18 mouse cellular contexts compared by ENCODE assay signal in the genomic region with DNA sequence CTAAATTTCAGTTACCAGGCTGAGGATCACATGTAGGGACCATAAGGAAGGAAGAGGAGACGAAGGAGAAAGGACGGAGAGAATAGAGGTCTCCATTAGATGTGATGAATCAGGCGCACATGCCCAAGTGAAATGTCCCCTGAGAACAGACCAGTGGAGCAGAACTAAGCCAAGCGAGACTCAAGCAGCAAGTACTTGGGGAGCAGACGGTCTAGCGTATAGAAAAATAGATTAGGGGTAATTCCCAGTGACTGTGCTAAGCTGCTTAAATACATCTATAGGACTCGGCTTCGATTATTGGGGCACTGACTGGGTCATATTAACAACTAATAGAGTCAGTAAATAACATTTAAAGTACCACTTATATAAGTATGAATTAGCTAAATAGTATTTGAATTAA.
"Had no signal": no experiment of that assay in that cellular context is flagged by ENCODE, and none has a peak within 500 bp of the region (broad histone marks: within the 10 kb centered on the region; RNA-seq: fewer than 3 reads in every experiment).

No protein-coding gene starts in this region.

- H3K9ac ChIP-seq: liver, embryonic 13.5 days; liver, embryonic 15.5 days; lung, embryonic 14.5 days; midbrain, embryonic 13.5 days; midbrain, embryonic 15.5 days; neural tube, embryonic 13.5 days; neural tube, embryonic 15.5 days had no signal

- H3K27me3 ChIP-seq: liver, embryonic 13.5 days; liver, embryonic 15.5 days; midbrain, embryonic 13.5 days; midbrain, embryonic 15.5 days; neural tube, embryonic 13.5 days; neural tube, embryonic 15.5 days had no signal

- DNase-seq: liver, embryonic 13.5 days; lung, adult 18-20 months; lung, embryonic 14.5 days; lung, postnatal 10 days; lung, postnatal 4 days; right cerebral cortex, adult 18-20 months; right cerebral cortex, postnatal 14 days; thymus, adult 18-20 months; thymus, postnatal 25 days; thymus, postnatal 4 days had no signal

- H3K4me3 ChIP-seq: liver, embryonic 13.5 days; liver, embryonic 15.5 days; midbrain, embryonic 13.5 days; midbrain, embryonic 15.5 days; myocyte; neural tube, embryonic 13.5 days; neural tube, embryonic 15.5 days had no signal

- H3K4me2 ChIP-seq: liver, embryonic 11.5 days; liver, embryonic 13.5 days; liver, embryonic 15.5 days; lung, embryonic 14.5 days; midbrain, embryonic 11.5 days; midbrain, embryonic 13.5 days; midbrain, embryonic 15.5 days; neural tube, embryonic 13.5 days; neural tube, embryonic 15.5 days had no signal

- ATAC-seq: midbrain, embryonic 13.5 days; midbrain, embryonic 15.5 days had no signal

- H3K27ac ChIP-seq: liver, embryonic 13.5 days; liver, embryonic 15.5 days; midbrain, embryonic 13.5 days; midbrain, embryonic 15.5 days; neural tube, embryonic 13.5 days; neural tube, embryonic 15.5 days had no signal

- H3K36me3 ChIP-seq: liver, embryonic 13.5 days; liver, embryonic 15.5 days; midbrain, embryonic 13.5 days; midbrain, embryonic 15.5 days; neural tube, embryonic 13.5 days; neural tube, embryonic 15.5 days had no signal

- H3K4me1 ChIP-seq: midbrain, embryonic 13.5 days; midbrain, embryonic 15.5 days; neural tube, embryonic 13.5 days; neural tube, embryonic 15.5 days had no signal

- H3K9me3 ChIP-seq: liver, embryonic 13.5 days; liver, embryonic 15.5 days; midbrain, embryonic 13.5 days; midbrain, embryonic 15.5 days; neural tube, embryonic 13.5 days; neural tube, embryonic 15.5 days had no signal
